Mouse (Mus musculus) bone marrow, adult 2 months (tissue): ENCODE measurements around the gene Gabarapl2. TPM values are rescaled to one million over a fixed set of nuclear protein-coding genes. Genes with fewer than 3 reads are reported as not detected.
"Not testable (repeated sequence)": the region's sequence is repeated elsewhere in the genome, so short reads cannot be mapped to it uniquely, and the experiment has no call there.

Experiments used
- H3K27ac ChIP-seq: fragments of 200-500 bp; 2 replicates; pipeline ENCODE4 v1.5.1; 2012; ENCODE audit warnings: low read depth, mild to moderate bottlenecking, control low read depth, inconsistent platforms, low read length; ENCODE audit not compliant: control insufficient read depth, poor library complexity, insufficient read depth
- H3K4me1 ChIP-seq: fragments of 200-500 bp; 2 replicates; pipeline ENCODE4 v1.6.1; 2011; ENCODE audit warnings: low read length; ENCODE audit not compliant: control insufficient read depth, insufficient read depth
- H3K4me3 ChIP-seq: fragments of 200-500 bp; replicated peaks from 2 replicates; pipeline ENCODE3; 2011; ENCODE audit warnings: mild to moderate bottlenecking, low read depth, low read length, control low read depth; ENCODE audit not compliant: control insufficient read depth
- CTCF ChIP-seq: fragments of 200-500 bp; IDR thresholded peaks from 2 replicates; pipeline ENCODE4 v1.5.1; 2011; ENCODE audit warnings: low read length, control low read depth; ENCODE audit not compliant: control insufficient read depth, insufficient read depth
- POLR2A ChIP-seq: fragments of 200-500 bp; IDR thresholded peaks from 2 replicates; pipeline ENCODE4 v1.6.1; 2011; ENCODE audit warnings: low read depth, mild to moderate bottlenecking, control low read depth, low read length, borderline replicate concordance; ENCODE audit not compliant: control insufficient read depth
- WGBS: fragments of 180-500 bp; shearing (Covaris S2); methylation state at CpG from one replicate; pipeline ENCODE4 v1.1.7; 2018; 5-methylcytosine and 5-hydroxymethylcytosine counted together
- polyA plus RNA-seq: library from polyadenylated mRNA; stranded (reverse); fragments of >200 nt; gene quantifications from 2 replicates; pipeline ENCODE4 v1.2.4, GENCODE M21; 2011; ENCODE audit warnings: low replicate concordance; ENCODE audit not compliant: missing spikeins, insufficient read depth, insufficient read length

The Gabarapl2 gene
- polyA plus RNA-seq, 1 experiment, result 84.5 TPM

DNA sequence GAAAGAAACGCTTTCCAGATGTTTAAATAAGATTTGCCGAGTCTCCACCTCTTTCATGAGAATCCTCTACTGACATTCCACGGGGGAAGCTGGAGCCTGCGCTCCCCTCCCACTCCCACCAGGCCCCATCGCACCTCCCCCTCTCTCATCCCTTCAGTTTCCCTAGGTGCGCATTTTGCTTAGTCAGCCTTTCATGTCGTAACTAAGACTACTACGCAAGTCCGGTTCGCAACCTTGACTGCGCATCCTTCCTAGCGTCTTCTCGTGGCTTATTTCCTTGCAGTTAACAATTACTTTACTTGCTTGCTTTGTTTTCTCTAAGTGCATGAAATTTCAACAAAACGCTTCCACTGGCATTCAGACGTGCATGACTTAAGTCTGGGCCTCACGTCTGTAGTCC lies 8.8 kb upstream of the Gabarapl2 start:
- Histone ChIP-seq H3K4me1 (no peaks in the 10 kb centered on the region), H3K4me3 (no peak overlapping the region), H3K27ac (no peak overlapping the region)
- 86% methylated on average over 16 of the region's 16 CpGs for WGBS
- TF ChIP-seq CTCF (no peak), POLR2A (no peak)

DNA sequence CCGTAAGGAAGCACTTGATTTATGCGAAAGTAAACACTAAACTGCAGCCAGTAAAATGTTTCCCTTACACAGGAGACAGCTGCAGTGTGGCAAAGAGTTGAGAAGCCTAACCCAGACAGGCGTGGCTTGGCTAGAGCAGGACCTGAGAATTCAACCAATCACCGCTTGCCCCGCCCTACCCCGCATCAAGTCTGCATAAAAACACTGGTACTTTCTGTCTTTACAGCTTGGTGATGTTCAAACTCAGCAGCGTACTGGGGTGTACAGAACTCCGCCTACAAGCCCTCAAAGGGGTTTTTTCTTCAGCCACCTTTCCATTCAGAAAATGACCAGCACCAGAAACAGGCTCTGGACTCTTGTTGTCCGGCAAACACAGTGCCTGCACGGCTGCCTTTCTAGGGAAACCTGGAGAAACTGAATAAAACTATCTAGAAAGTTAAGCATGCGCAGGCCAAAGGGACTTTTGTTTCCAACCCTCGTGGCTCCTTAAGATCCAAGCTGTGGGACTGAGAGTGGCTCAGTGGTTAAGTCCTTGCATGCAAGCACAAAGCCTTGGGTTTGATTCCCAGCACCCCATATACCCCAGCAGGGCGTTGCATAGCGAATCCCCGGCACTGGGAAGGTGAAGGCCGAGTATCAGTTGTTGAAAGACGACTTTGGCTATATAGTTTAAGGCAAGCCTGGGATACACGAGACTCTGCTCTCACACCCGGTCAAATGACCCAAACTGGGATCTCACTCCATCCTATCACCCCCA lies 7.7 kb upstream of the Gabarapl2 start:
- WGBS, result 49% methylated on average over 19 of the region's 19 CpGs
- peak overlapping the region; percentile 59 for H3K27ac ChIP-seq
- no peaks in the 10 kb centered on the region for H3K4me1 ChIP-seq
- peak overlapping the region; percentile 69 for H3K4me3 ChIP-seq
- TF ChIP-seq POLR2A (no peak), CTCF (no peak)

DNA sequence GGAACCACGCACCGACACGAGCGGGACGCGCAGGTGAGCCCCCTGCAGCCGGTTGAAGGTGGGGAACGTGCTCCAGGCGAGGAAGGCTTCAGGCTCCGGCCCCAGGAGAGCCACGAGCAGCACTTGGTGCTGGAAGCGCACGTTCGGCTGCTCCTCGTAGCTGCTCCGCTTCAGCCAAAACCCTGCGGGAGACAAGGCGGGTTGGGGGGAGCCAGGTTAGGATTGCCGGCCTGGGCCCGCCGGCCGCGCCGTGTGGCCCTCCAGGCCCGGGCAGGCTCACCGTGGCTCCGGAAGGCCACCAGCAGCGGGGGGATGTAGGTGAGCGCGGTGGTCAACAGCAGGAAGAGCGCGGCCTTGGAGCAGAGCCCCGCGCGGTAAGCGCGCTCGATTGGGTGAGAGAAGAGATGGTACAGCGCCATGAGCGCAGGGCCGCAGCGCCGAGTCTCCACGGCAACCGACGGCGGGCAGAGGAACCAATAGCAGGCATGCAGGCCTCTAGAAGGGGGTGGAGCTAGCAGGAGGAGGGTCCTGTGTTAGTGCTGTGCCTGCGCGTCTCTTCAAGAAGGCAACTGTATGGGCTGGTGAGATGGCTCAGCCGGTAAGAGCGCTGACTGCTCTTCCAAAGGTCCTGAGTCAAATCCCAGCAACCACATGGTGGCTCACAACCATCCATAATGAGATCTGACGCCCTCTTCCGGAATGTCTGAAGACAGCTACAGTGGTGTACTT lies 7.0 kb upstream of the Gabarapl2 start, which contains the start of gene Tmem231:
Gene Tmem231 (minus strand): TSS at position 534 of the 729 bp plus-strand sequence.
- WGBS, result 2% methylated on average over 53 of the region's 53 CpGs
- TF ChIP-seq POLR2A, result peak; percentile 49; the same call in 1 of the 2 replicates
- TF ChIP-seq CTCF, result no peak
- Histone ChIP-seq H3K4me1 (no peaks in the 10 kb centered on the region), H3K27ac (peak within 1 kb of the TSS; percentile 59), H3K4me3 (peak within 1 kb of the TSS; percentile 69)

DNA sequence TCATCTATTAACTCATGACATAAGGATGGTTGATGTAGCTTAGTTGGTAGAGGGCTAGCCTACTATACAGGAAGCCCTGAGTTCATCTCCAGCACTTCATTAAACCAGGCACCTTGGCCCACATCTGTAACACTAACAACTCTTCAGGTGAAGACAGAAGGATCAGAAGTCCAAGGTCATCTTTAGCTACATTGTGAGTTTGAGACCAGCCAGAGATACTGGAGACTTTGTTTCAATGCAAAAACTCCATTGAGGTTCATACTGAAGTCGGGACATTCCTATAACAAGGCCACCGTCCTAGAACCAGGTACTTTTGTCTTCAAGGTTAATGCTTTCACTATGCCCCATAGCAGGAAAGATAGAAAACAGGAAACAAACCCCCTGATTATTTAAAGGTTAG lies 6.3 kb upstream of the Gabarapl2 start:
- Histone ChIP-seq H3K4me1 (no peaks in the 10 kb centered on the region), H3K4me3 (no peak overlapping the region), H3K27ac (no peak overlapping the region)
- TF ChIP-seq POLR2A (no peak), CTCF (no peak)
- 75% methylated on average over 2 of the region's 2 CpGs for WGBS

DNA sequence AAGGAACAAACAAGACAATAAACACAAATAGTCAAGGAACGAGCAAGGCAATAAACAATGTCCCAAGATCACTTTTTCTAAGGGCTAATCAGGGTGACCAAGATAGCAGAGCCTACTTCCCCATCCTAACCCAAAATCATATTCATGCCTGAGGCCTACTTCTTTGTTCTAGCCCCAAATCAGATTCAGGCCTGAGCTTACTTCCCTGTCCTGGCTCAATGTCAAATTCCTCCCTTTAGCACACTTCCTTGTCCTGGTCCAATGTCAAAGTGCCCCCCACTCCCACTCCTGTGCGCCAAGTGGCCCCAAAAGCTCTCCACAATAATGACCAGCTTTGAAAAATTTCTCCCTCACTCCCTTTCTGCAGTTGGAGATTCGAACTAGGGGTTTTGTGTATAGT lies 3.3 kb upstream of the Gabarapl2 start:
- H3K27ac ChIP-seq, result no peak overlapping the region
- peaks cover 2% of the 10 kb centered on the region for H3K4me1 ChIP-seq
- WGBS, result 59% methylated on average over 3 of the region's 3 CpGs
- H3K4me3 ChIP-seq, result no peak overlapping the region
- TF ChIP-seq POLR2A (no peak), CTCF (no peak)

DNA sequence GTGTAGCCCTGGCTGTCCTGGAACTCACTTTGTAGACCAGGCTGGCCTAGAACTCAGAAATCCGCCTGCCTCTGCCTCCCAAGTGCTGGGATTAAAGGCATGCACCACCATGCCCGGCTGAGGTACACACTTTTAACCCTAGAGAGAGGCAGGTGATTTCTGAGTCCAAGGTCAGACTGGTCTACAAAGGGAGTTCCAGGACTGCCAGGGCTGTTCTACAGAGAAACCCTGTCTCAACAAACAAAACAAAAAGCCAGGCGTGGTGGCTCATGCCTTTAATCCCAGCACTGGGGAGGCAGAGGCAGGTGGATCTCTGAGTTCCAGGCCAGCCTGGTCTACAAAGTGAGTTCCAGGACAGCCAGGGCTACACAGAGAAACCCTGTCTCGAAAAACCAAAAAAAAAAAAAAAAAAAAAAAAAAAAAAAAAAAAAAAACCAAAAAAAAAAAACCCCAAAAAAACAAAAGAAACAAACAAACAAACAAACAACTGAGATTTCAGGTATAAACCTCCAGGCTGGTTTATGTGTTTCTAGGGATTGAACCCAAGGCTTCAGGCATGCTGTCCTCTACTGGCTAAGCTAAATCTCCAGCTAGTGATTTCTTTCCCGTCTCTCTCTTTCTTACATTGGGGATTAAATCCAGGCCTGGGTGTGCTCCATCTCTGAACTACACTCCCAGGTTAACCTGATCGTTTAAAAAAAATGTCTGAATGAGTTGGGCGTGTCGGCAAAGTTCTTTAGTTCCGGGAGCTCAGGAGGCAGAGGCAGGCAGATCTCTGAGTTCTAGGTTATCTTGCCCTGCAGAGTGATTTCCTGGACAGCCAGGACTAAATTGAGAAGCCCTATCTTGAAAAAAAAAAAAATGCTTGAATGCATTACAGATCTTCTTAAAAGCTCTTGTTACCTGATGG lies 2.2 kb upstream of the Gabarapl2 start:
- H3K4me1 ChIP-seq, H3K4me3 ChIP-seq, H3K27ac ChIP-seq: not testable (repeated sequence)
- WGBS, result 83% methylated on average over 9 of the region's 9 CpGs

DNA sequence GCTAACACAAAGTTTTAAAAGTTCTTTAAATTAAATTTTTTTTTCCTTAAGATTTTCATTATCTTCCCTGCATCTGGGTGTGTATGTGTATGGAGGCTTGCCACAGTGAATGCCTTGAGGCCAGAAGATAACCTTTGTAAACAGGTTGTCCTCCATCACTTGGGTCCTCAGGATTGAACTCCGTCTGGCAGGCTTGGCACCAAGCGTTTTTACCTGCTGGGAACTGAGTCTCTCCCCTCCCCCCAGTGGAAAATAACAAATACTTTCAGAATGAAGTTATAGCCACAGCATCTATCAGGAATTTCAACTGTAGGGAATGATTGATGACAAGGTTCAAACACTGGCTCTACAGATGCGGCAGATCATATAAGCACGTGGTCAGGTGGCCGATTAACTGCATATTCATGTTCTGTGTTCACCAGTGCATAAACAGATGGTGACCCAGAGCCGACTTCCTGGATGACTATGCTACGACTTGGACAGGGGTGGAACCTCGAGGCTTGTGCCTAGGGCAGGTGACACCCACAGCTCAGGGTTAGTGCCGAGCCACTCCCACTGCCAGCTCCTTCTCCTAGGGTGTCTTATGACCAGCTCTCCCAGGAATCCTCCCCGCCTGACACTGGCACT lies 874 bp upstream of the Gabarapl2 start:
- TF ChIP-seq POLR2A, result peak; percentile 47; the same call in 1 of the 2 replicates
- no peak for TF ChIP-seq CTCF
- no peak overlapping the region for H3K27ac ChIP-seq
- peak overlapping the region; percentile 42 for H3K4me3 ChIP-seq
- peaks cover 2% of the 10 kb centered on the region for H3K4me1 ChIP-seq
- 7% methylated on average over 10 of the region's 10 CpGs for WGBS
